Mouse (Mus musculus) forebrain, embryonic 11.5 days (tissue): Measurements from ENCODE around the gene Wnt4. TPM values are rescaled to one million over a fixed set of nuclear protein-coding genes. Genes with fewer than 3 reads are reported as not detected.
A peak's percentile ranks its signal among the peaks of the same experiment; 100 is the strongest.

ENCODE experiments used
- ATAC-seq: fragments of 200-750 bp; cut with Nextera tagmentation; replicated peaks from 2 replicates; pipeline ENCODE4 v1.8.0; 2017; ENCODE audit warnings: moderate TSS enrichment; ENCODE audit not compliant: low FRiP score
- DNase-seq: peaks from one replicate; pipeline ENCODE4 v3.0.0-alpha.2; 2017; ENCODE audit warnings: low spot score
- H3K27ac ChIP-seq: fragments of 300-500 bp; sonication (generic); 2 replicates; pipeline ENCODE4 v1.5.1; 2014; ENCODE audit warnings: low read depth, low read length
- H3K27me3 ChIP-seq: fragments of 300-500 bp; sonication (generic); 2 replicates; pipeline ENCODE4 v1.6.1; 2014; ENCODE audit warnings: mild to moderate bottlenecking, low read length, mixed read lengths; ENCODE audit not compliant: control insufficient read depth, insufficient read depth
- H3K36me3 ChIP-seq: fragments of 300-500 bp; sonication (generic); 2 replicates; pipeline ENCODE4 v1.6.1; 2014; ENCODE audit warnings: mild to moderate bottlenecking, low read length, moderate library complexity, mixed read lengths; ENCODE audit not compliant: control insufficient read depth, insufficient read depth
- H3K4me1 ChIP-seq: fragments of 300-500 bp; sonication (generic); replicated peaks from 2 replicates; pipeline ENCODE4 v1.6.1; 2014; ENCODE audit warnings: low read length, mixed read lengths; ENCODE audit not compliant: control insufficient read depth, insufficient read depth
- H3K4me2 ChIP-seq: fragments of 300-500 bp; sonication (generic); 2 replicates; pipeline ENCODE4 v1.6.1; 2014; ENCODE audit warnings: low read depth, mild to moderate bottlenecking, low read length, moderate library complexity, mixed read lengths; ENCODE audit not compliant: severe bottlenecking
- H3K4me3 ChIP-seq: fragments of 300-500 bp; sonication (generic); 2 replicates; pipeline ENCODE4 v1.5.1; 2014; ENCODE audit warnings: low read depth, low read length
- H3K9ac ChIP-seq: fragments of 300-500 bp; sonication (generic); 2 replicates; pipeline ENCODE4 v1.6.1; 2014; ENCODE audit warnings: low read length
- H3K9me3 ChIP-seq: fragments of 300-500 bp; sonication (generic); 2 replicates; pipeline ENCODE4 v1.6.1; 2016; ENCODE audit warnings: low read length, mixed read lengths; ENCODE audit not compliant: control insufficient read depth
- WGBS: fragments of 180-500 bp; shearing (Covaris S2); extraction: QIAGEN DNeasy Blood & Tissue Kit; methylation state at CpG from one replicate; pipeline ENCODE4 v1.1.7; 2014; 5-methylcytosine and 5-hydroxymethylcytosine counted together
- polyA plus RNA-seq: library from polyadenylated mRNA; unstranded; fragments of >200 nt; fragmentation: Nextera tagmentation; extraction: Ambion mirVana; gene quantifications from 2 replicates; pipeline ENCODE4 v1.2.1, GENCODE M21; 2014

Wnt4 gene
- polyA plus RNA-seq, 1 experiment from 2014 or later, result 1.5 TPM

DNA sequence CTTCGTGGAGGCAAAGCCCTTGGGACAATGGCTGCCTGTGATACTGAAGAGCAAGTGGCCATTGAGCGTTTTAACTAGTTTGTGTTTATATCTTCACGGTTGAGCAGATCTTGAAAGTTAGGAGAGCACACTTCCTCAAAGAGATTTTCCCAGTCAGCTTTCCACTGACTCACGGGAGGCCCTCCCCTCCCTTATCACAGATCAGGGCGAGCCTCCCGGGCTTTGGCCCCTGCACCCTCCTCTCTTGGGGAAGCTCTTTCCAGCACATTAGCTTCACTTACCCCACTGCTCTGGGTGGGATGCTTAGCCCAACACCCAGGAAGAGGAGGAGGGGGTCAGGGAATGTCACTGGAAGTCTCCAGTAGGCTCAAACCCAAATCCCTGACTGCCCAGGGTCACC is 3.0 kb upstream of the Wnt4 start:
- ATAC-seq, result no peak
- H3K4me1 ChIP-seq, result peaks cover 15% of the 10 kb centered on the region; the same call in 1 of the 2 replicates
- peaks cover 42% of the 10 kb centered on the region for H3K27me3 ChIP-seq
- H3K27ac ChIP-seq, result no peak overlapping the region
- 4% methylated on average over 6 of the region's 6 CpGs for WGBS
- H3K36me3 ChIP-seq, result no peaks in the 10 kb centered on the region
- no peak overlapping the region for H3K4me3 ChIP-seq
- DNase-seq, result no peak
- H3K4me2 ChIP-seq, result no peak overlapping the region
- H3K9me3 ChIP-seq, result no peaks in the 10 kb centered on the region
- H3K9ac ChIP-seq, result no peak overlapping the region

DNA sequence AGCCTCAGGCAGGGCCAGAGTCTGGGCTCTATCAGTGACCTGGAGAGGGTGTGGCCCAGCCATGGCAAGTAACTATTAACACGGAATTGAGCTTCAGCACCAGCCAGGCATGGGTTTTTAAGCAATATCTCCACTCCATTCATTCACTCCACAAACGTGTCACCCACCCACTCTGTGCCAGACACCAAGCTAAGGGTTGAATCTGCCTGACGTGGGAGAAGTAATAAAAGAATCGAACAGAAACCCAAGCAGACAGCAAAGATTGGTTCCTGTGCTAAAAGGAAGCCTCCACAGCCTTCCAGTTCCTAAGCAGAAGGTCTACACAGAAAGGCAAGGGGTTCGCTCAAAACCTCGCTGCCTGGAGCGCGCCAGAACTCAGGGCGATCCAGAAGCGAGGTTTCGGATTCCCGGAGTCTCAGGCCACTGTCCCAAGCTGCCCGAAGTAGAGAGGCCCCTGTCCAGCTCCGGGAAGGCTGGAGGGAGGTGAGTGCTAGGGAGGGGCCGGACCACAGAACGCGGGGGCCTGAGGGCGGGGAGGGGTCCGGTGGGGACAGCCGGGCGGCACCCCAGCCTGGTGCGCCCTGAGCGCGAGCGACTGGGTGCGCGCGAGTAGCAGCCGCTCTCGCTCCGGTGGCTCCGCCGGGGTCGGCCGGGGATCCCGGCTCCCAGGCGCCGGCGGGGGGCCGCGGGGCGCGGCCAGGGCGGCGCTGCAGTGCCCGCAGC is 685 bp upstream of the Wnt4 start:
- peak overlapping the region; percentile 89 for H3K4me2 ChIP-seq
- peak overlapping the region; percentile 41; the same call in 1 of the 2 replicates for H3K9ac ChIP-seq
- WGBS, result 3% methylated on average over 38 of the region's 46 CpGs
- H3K9me3 ChIP-seq, result no peaks in the 10 kb centered on the region
- H3K4me1 ChIP-seq, result peaks cover 17% of the 10 kb centered on the region; the same call in 1 of the 2 replicates
- no peaks in the 10 kb centered on the region for H3K36me3 ChIP-seq
- ATAC-seq, result no peak
- peak overlapping the region; percentile 45 for H3K4me3 ChIP-seq
- no peak overlapping the region for H3K27ac ChIP-seq
- no peak for DNase-seq
- peaks cover 49% of the 10 kb centered on the region for H3K27me3 ChIP-seq

DNA sequence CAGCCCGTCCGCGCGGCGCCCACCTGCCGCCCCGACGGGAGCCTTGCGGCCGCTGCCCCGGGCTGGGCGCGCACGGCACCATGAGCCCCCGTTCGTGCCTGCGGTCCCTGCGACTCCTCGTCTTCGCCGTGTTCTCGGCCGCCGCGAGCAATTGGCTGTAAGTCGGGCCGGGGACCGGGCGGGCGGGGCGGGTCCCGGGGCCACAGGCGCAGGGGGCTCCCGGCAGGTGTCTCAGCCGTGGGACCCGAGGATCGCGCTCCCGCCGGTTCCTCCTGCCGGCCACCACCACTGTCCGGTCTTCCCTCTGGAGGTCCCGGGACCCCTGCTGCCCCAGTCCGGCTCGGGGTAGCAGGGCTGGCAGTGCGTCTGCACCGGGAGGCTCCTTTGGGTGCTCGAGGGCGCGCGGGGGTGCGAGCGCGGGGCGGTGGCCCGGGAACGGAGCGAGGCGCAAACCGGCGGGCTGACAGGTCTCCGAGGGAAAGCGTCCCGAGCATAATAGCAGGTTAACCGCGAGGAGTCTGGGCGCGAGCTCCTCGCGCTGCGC is 383 bp downstream of the Wnt4 start:
- peak overlapping the region; percentile 41; the same call in 1 of the 2 replicates for H3K9ac ChIP-seq
- peaks cover 17% of the 10 kb centered on the region; the same call in 1 of the 2 replicates for H3K4me1 ChIP-seq
- peak overlapping the region; percentile 89 for H3K4me2 ChIP-seq
- H3K9me3 ChIP-seq, result no peaks in the 10 kb centered on the region
- DNase-seq (peak; percentile 69), ATAC-seq (no peak)
- peak overlapping the region; percentile 45 for H3K4me3 ChIP-seq
- H3K27ac ChIP-seq, result no peak overlapping the region
- WGBS, result under 1% methylated on average over 62 of the region's 71 CpGs
- peaks cover 54% of the 10 kb centered on the region for H3K27me3 ChIP-seq
- no peaks in the 10 kb centered on the region for H3K36me3 ChIP-seq

DNA sequence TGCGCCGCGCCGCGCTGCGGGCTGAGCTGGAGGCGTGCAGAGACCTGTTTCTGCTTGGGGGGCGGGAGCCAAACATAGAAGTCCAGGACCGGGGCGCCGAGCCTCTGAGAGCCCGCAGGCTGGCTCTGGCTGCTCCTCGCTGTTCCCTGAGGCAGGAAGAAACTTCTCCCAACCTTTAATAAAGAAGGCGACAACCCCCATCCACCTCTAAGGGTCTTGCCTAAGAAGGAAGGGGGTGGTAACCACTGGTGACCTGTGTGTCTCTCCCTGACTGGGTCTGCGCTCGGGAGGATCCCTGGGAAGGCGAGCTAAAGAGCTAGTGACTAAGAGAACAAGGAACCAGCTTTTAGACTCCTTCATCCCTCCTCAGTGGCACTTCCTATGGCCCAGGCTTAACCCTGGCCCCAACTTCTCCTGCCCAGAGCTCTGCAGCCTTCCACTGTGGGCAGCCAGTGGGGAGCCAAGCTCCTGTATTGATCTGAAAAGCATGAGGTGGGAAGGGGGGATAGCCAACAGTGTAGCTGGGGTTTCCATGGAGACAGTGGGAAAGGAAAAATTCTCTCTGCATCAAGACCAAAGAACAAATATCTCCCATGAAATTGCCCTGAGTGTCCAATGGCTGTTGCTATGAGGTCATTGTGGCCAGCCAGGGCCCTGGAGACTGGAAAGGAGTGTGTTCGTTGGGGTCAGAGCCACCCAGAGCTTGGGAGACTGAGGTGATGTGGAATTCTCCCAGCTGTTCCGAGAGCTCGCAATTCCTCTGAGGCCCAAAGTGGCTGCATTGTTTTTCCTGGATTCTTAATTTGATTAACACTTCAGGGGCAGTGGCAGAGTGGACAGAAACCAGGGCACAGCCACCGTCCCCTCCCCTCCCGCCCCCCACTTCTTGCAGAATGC is 1.1 kb downstream of the Wnt4 start:
- no peak overlapping the region for H3K27ac ChIP-seq
- DNase-seq (no peak), ATAC-seq (no peak)
- H3K9me3 ChIP-seq, result no peaks in the 10 kb centered on the region
- H3K4me1 ChIP-seq, result peaks cover 22% of the 10 kb centered on the region; the same call in 1 of the 2 replicates
- H3K36me3 ChIP-seq, result no peaks in the 10 kb centered on the region
- H3K4me3 ChIP-seq, result peak overlapping the region; percentile 45
- H3K27me3 ChIP-seq, result peaks cover 58% of the 10 kb centered on the region
- H3K9ac ChIP-seq, result peak overlapping the region; percentile 41; the same call in 1 of the 2 replicates
- WGBS, result 1% methylated on average over 22 of the region's 22 CpGs
- peak overlapping the region; percentile 89 for H3K4me2 ChIP-seq

DNA sequence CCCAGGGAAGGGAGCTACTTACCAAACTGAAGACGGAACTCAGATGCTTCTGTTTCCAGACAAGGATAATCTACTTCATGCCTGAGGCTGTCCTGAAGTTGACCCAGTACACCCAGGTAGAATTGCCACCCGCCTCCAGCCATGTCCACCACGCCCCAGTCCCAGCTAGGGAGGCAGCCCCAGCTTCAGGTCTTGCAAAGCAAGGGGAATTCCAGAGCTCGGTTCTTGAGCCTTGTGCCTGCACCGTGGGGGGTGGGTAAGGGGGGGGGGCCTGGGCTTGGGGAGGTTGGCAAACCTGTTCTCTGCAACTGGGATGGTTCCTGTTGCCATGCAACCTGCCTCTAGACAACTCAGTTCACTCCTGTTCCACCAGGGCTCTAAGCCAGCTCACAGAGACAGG is 2.1 kb downstream of the Wnt4 start:
- no peak for DNase-seq
- no peaks in the 10 kb centered on the region for H3K9me3 ChIP-seq
- no peak overlapping the region for H3K4me2 ChIP-seq
- WGBS, result 17% methylated on average over 5 of the region's 5 CpGs
- no peak overlapping the region for H3K4me3 ChIP-seq
- peaks cover 57% of the 10 kb centered on the region for H3K27me3 ChIP-seq
- H3K27ac ChIP-seq, result no peak overlapping the region
- no peak overlapping the region for H3K9ac ChIP-seq
- ATAC-seq, result no peak
- H3K36me3 ChIP-seq, result no peaks in the 10 kb centered on the region
- H3K4me1 ChIP-seq, result peaks cover 22% of the 10 kb centered on the region; the same call in 1 of the 2 replicates

DNA sequence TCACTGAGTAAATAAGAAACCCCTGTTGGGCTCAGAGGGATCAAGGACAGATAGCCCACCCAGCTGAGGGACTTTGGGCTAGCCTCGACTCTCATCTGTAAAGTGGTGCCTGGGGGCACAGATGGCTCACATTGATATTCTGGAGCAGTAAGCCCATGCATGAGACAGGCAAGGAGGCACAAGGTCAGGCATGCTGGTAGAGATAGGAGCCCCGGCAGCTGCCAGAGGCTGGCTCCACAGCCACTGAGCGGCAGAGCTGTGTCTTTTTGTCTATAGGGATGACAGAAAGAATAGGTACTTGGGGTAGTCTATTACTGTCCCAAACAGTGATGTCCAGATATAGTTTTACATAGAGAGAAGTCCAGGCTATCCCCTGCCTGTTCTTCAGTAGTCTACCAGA is 4.0 kb downstream of the Wnt4 start:
- Histone ChIP-seq H3K27me3 (peaks cover 45% of the 10 kb centered on the region), H3K4me2 (no peak overlapping the region), H3K9me3 (no peaks in the 10 kb centered on the region), H3K4me3 (no peak overlapping the region), H3K36me3 (no peaks in the 10 kb centered on the region), H3K9ac (no peak overlapping the region), H3K4me1 (peaks cover 22% of the 10 kb centered on the region; the same call in 1 of the 2 replicates), H3K27ac (no peak overlapping the region)
- WGBS, result 85% methylated on average over 3 of the region's 3 CpGs
- ATAC-seq (no peak), DNase-seq (no peak)

DNA sequence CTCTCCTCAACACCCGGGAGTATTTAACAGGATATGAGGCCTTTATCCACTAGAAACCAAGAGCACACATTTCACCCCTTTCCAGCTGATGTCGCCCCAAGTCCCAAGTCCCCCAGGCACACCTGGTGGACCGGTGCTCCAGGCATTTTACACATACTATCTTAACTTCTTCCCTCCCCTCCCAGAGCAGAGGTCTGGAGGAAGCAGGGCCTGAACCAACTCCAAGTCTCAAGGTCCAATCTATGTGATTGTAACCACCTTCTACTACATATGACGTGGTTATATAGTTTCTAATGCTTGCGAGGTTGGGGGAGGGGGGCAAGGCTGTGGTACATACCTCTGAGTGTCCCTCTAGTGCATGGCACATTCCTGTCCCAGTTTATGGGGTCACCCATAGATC is 4.8 kb downstream of the Wnt4 start:
- no peaks in the 10 kb centered on the region for H3K36me3 ChIP-seq
- H3K27me3 ChIP-seq, result peaks cover 37% of the 10 kb centered on the region
- H3K9ac ChIP-seq, result no peak overlapping the region
- H3K4me1 ChIP-seq, result peaks cover 19% of the 10 kb centered on the region; the same call in 1 of the 2 replicates
- no peak overlapping the region for H3K27ac ChIP-seq
- H3K4me2 ChIP-seq, result no peak overlapping the region
- no peak overlapping the region for H3K4me3 ChIP-seq
- no peaks in the 10 kb centered on the region for H3K9me3 ChIP-seq
- 79% methylated on average over 5 of the region's 5 CpGs for WGBS
- ATAC-seq, result no peak
- no peak for DNase-seq

DNA sequence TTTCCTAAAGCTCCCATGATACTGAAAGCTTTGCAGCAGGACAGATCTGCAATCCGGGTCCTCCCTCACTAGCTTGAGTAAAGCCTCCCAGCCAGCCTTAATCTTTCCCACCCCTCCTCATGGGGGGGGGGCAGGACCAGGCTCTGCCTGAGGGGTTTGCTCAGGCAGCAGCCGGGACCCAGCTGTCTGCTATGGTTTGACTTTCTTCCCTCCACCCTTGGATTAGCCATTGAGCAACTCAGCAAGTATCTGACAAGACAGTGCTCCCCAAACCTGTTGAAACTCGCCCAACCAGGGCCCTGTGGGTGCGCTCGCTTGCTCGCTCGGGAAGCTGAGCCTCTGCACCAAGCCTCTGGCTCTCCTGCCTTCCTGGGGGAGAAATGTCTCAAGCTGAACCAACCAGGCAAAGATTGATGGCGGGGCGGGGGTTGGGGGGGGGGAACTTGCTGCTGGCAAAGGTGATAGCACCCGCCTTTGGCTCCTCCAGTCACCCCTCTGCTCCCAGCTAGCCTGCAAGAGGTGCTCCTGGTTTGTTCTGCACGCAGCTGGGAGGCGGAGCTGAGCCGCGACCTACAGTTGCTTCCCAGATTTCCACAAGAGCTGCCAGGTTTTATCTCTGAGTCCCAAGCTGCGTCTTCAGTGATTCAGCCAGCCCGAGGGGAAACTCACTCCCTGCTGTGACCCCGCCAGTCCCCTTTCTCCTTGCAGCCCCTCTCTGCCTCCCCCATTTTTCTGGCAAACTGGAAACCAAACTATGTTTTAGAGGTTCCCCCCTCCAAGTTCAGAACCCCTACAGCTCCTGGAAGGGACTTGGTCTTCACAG is 5.5 kb downstream of the Wnt4 start:
- no peaks in the 10 kb centered on the region for H3K36me3 ChIP-seq
- H3K4me2 ChIP-seq, result no peak overlapping the region
- WGBS, result 11% methylated on average over 17 of the region's 17 CpGs
- peaks cover 14% of the 10 kb centered on the region; the same call in 1 of the 2 replicates for H3K4me1 ChIP-seq
- H3K27me3 ChIP-seq, result peaks cover 31% of the 10 kb centered on the region
- ATAC-seq (no peak), DNase-seq (no peak)
- H3K9me3 ChIP-seq, result no peaks in the 10 kb centered on the region
- peak overlapping the region; percentile 6; the same call in 1 of the 2 replicates for H3K9ac ChIP-seq
- H3K4me3 ChIP-seq, result no peak overlapping the region
- no peak overlapping the region for H3K27ac ChIP-seq
